8 mouse cellular contexts compared by ENCODE assay signal in the genomic region with DNA sequence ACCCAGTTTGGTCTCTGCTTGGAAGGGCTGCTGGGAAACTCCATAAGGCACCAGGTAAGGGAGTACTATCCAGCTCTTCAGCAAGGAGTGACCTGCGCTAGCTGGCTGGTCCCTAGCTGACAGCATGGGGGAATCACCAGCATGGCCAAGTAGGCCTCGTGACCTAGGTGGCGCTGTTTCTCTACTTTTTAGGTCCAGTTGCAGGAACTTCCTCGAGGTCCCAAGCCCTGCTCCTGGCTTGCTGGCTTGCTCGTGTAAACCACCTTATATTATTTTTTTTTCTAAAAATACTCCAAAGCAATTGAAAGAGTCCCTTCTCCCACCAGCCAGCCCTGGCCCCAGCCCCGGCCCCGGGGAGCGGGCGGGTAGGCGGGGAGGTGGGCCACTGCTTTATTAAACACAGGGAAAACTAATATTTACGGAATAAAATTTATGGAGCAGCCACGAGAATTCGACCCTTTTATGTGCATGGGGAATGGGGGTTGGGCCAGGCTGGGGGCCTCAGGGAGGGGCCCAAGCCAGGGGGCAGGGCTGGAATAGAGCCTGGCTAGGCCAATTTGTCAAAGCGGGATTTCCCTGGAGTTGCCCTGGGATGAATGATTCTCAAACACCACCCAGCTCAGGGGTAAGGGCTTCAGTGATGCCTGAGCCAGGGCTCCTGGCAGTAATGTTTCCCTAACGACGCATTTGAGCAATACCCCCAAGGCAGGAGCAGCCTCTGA. TPM values are rescaled to one million over a fixed set of nuclear protein-coding genes. Genes with fewer than 3 reads are reported as not detected.
DNase-seq lines count a peak whose midpoint lies in the region; ATAC-seq lines count a peak whose summit lies in the region.

No protein-coding gene starts in this region.

- H3K9ac ChIP-seq in intestine, embryonic 16.5 days (ENCODE audit: low read depth, low read length), result peak overlapping the region; percentile 58
- H3K9ac ChIP-seq in midbrain, embryonic 13.5 days (replicated peaks), result 0 out of 2 replicates have a peak overlapping the region, but pooled peaks have one; percentile 28

- ATAC-seq in intestine, embryonic 16.5 days, result peak; percentile 10
- peak; percentile 55; the same call in 1 of the 2 replicates for ATAC-seq in midbrain, embryonic 13.5 days

- 0 out of 2 replicates have a peak, but pooled peaks cover 28% of the 10 kb centered on the region for H3K4me1 ChIP-seq in intestine, embryonic 16.5 days (ENCODE audit: control insufficient read depth, insufficient read depth, low read length)
- H3K4me1 ChIP-seq in midbrain, embryonic 13.5 days (replicated peaks), result peaks cover 6% of the 10 kb centered on the region

- DNase-seq in urinary bladder, adult 18-20 months (ENCODE audit: low spot score in 2 of 2), result peak; percentile 57 to 62
- no peak for DNase-seq in urinary bladder, postnatal 10 days (ENCODE audit: low spot score)
- peak; percentile 96 for DNase-seq in embryo, embryonic 11 days
- peak; percentile 53 to 77 for DNase-seq in gastrocnemius, postnatal 4 days (ENCODE audit: low spot score in 2 of 2)
- DNase-seq in left cerebral cortex, postnatal 36 days (ENCODE audit: low spot score in 2 of 2), result peak; percentile 39 to 53
- DNase-seq in splenic B cell, adult 2 months (ENCODE audit: low read depth, low spot score), result peak; percentile 71

- WGBS in intestine, embryonic 16.5 days, result 5% methylated on average over 16 of the region's 16 CpGs
- 20% methylated on average over 16 of the region's 16 CpGs for WGBS in midbrain, embryonic 13.5 days

- no peaks in the 10 kb centered on the region for H3K9me3 ChIP-seq in intestine, embryonic 16.5 days (ENCODE audit: control insufficient read depth, low read length)
- H3K9me3 ChIP-seq in midbrain, embryonic 13.5 days, result no peaks in the 10 kb centered on the region

- H3K36me3 ChIP-seq in intestine, embryonic 16.5 days (ENCODE audit: control insufficient read depth, insufficient read depth, low read length), result no peaks in the 10 kb centered on the region
- no peaks in the 10 kb centered on the region for H3K36me3 ChIP-seq in midbrain, embryonic 13.5 days
- H3K36me3 ChIP-seq in splenic B cell, adult 2 months (ENCODE audit: control insufficient read depth, insufficient read depth, low read length, poor library complexity, severe bottlenecking), result no peaks in the 10 kb centered on the region

- intact Hi-C loops in left cerebral cortex, postnatal 36 days (cut with DNase I), result loop anchor here (5.0 kb wide), 2 partner anchors 38 to 53 kb away; no protein-coding TSS in a partner anchor

- H3K27me3 ChIP-seq in intestine, embryonic 16.5 days (replicated peaks; ENCODE audit: control insufficient read depth, insufficient read depth, low read length), result no peaks in the 10 kb centered on the region
- no peaks in the 10 kb centered on the region; the same call in 1 of the 2 replicates for H3K27me3 ChIP-seq in midbrain, embryonic 13.5 days
- no peaks in the 10 kb centered on the region for H3K27me3 ChIP-seq in splenic B cell, adult 2 months (ENCODE audit: control insufficient read depth, insufficient read depth, low read length, poor library complexity, severe bottlenecking)

- H3K4me2 ChIP-seq in intestine, embryonic 16.5 days (ENCODE audit: low read depth, low read length), result peak overlapping the region; percentile 54
- peak overlapping the region; percentile 44 for H3K4me2 ChIP-seq in midbrain, embryonic 13.5 days (replicated peaks)

- H3K27ac ChIP-seq in intestine, embryonic 16.5 days (ENCODE audit: low read length), result peak overlapping the region; percentile 65
- H3K27ac ChIP-seq in midbrain, embryonic 13.5 days, result no peak overlapping the region

- peak overlapping the region; percentile 20 for H3K4me3 ChIP-seq in intestine, embryonic 16.5 days (ENCODE audit: low read length)
- H3K4me3 ChIP-seq in midbrain, embryonic 13.5 days (replicated peaks), result no peak overlapping the region

RNA-seq across cellular contexts. Expression of a gene that starts 13.2 kb away (rescaled TPM):
- total RNA-seq in gastrocnemius, postnatal 4 days (2021), result under 1 TPM; 0.15 to 0.21 TPM
- 25.3 and 27.9 TPM in 2 replicates for polyA plus RNA-seq in intestine, embryonic 16.5 days (2015; fragmentation: Nextera tagmentation; extraction: Ambion mirVana)
- total RNA-seq in left cerebral cortex, postnatal 36 days (2021), result under 1 TPM; 0.37 to 0.48 TPM
- polyA plus RNA-seq in midbrain, embryonic 13.5 days (2015; fragmentation: Nextera tagmentation; extraction: Ambion mirVana), result 0.13 and 0.26 TPM in 2 replicates

RNA-seq across cellular contexts. Expression of a gene that starts 29.3 kb away (rescaled TPM):
- total RNA-seq in gastrocnemius, postnatal 4 days (2021), result not detected
- 0.07 and 0.16 TPM in 2 replicates for polyA plus RNA-seq in intestine, embryonic 16.5 days (2015; fragmentation: Nextera tagmentation; extraction: Ambion mirVana)
- total RNA-seq in left cerebral cortex, postnatal 36 days (2021), result 1 to 10 TPM; 1.7 to 2.6 TPM
- 0.24 and 0.42 TPM in 2 replicates for polyA plus RNA-seq in midbrain, embryonic 13.5 days (2015; fragmentation: Nextera tagmentation; extraction: Ambion mirVana)
